Mouse (Mus musculus): ENCODE data around the gene Csde1.
A peak's percentile ranks its signal among the peaks of the same experiment; 100 is the strongest.

Csde1 gene

DNA sequence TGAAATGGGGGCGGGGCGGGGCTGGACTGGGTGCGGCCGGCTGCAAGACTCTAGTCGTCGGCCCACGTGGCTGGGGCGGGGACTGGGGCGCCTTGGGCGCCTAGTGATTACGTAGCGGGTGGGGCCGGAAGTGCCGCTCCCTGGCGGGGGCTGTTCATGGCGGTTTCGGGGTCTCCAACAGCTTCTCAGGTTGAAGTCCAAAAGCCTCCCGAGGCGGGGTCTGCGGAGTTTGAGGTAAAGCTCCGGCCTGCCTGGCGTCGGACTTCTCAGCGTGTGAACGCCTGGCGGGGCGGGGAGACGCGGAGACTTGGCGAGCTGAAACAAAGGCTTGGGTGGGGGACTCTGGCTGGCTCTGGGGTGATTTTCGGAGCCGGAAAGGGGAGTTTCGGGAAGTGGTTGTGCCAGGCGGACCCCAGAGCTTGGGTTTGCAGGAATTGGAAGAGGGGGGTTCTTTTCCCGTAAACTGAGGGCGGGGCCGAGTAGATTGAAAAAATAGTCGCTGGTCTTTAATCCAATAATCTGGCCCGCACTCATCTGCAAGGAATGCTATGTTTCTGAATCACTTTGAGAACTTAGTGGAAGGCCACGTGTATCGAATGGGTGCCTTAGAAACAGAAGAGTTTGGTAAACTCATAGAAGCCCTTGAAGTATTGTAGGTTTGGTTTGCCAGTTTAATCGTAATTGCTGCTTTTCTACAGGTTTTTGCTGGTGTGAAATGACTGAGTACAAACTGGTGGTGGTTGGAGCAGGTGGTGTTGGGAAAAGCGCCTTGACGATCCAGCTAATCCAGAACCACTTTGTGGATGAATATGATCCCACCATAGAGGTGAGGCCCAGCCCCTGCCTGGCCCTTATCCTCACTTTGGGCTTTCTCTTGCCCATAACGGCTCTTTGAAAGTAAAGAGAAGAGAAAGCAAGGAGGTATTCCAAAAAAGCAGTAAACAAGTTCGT, 38.3 kb downstream of the Csde1 start, which contains the start of gene Nras:
Gene Nras (plus strand): TSS at position 79 of the 951 bp plus-strand sequence.
- DNase-seq (ENCODE audit: low read depth), result peak; percentile 96

DNA sequence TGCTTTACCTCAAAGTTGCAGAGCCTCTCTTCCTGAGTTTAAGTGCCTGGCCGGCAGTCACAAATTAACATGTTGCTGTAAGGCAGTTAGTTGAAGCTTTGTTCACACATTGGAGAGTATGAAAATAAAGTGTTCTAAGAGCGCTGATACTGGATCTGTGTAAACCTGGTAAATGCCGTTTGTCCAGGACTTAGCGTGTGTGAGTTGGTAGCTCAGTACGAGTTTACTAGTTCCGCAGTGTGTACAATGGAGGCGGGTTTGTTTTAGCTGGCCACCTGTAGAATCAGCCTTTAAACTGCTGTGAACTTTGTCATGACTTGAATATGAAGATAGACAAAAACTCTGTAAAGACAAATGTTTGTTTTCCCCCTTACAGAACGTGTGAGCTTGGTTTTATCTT, 46.7 kb downstream of the Csde1 start:
- DNase-seq (ENCODE audit: low read depth), result no peak

DNA sequence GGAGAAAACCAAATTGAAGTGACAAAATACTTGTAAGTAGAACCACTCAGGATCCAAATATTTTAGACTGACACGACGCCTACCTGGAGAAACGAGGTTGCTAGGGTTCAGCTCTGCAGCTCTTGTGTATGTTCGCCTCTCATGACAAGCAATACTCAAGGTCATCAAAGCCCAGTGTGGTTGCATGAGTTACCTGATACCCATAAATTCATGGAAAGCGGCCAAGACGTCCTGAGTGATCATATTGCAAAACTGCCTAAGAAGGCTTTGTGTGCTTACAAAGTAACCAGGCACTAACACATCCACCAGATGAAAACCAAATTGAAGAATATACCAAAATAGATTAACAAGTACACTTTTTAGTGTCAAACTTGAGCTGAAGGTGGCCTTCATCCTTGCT, 48.7 kb downstream of the Csde1 start:
- DNase-seq (ENCODE audit: low read depth), result no peak

DNA sequence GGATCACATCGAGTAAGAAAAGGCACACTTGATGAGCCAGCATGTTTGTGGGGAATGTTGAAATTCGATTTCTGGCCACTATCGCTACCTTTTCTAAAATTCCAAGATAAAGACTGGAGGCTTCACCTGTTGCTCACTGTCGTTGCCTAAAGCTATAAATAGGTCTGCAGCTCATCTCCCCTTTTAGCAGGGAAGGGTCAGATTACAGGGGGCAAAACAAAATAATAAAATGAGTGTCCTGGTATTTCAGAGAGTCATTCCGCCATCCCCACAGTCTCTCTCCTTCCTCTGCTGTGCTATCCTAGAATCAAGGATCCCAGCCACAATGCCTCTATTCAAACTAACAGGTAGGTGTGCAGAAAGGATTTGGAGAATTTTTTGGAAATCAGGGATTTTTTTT, 53.5 kb downstream of the Csde1 start, which contains the start of gene Ampd1:
Gene Ampd1 (plus strand): TSS at position 244 of the 400 bp plus-strand sequence.
- no peak for DNase-seq (ENCODE audit: low read depth)

DNA sequence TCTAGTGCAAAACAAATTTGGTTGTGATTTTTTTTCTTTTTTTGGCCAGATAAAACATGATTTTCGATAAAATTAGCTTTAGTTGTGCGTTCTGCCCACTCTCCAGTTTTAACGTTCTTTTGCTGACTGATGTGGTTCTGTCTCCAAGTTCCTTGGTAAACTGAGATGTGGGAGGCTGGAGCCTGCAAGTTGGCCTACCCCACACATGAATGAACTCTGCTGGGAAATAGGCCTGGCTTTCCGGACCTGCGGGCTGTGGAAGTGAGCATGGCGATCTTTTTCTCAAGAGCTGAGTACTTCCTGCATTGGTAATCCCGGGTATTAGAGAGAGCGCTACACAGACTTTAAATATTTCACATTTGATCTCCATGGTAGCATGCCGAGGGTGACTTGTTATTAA, 55.6 kb downstream of the Csde1 start:
- DNase-seq (ENCODE audit: low read depth), result no peak

DNA sequence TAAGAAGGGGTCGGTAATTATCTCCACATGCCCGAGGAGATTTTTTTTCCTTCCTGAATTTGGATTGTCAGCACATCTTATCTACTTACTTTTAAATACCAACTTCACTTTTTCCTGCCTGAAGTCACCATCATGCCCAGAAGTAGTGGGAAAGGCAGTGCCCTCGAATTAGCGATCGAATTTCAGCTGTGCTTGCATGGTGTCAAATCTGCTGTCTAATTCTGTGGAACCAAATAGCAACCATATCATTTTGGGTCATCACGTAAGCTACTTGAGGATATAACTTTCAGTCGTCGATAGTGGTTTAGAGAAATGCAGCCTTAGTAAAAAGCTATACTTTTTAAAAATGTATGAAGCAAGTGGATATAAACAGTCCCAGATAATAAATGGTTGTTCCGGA, 56.2 kb downstream of the Csde1 start:
- no peak for DNase-seq (ENCODE audit: low read depth)

DNA sequence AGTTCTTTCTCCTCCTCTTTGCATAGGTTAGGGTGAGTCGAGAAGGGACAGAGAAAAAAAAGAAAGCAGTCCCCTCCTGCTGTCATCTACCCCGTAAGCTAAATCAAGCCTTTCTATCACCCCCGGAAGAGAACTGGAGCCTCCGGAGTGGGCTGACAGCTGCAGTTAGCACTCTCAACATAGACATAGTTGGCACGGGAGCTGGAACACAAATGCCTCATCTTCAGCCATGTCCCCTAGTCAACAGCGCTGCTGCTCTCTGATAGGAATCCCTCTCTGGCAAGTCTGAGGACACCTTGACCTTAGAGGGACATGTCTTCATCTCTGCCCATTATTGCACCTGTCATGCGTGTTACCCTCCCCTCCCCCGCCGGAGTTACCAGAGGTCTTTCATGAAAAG, 59.1 kb downstream of the Csde1 start:
- DNase-seq (ENCODE audit: low read depth), result no peak

DNA sequence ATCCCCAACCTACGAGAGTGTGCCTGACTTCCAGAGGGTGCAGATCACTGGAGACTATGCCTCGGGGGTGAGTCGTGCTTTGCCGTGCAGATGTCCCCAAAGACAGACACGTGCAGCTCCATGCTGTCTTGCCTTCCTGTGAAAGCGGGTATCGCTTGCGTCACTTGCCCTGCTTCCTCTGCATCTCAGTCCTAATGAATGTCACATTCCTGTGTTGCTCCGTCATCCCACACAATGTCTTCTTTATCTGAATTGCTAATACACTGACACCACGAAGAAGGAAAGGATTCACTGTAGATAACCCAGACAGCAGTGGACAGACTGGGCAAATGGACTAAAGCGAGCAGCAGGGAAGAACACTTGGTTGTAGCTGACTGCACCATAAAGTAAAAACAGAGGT, 60.8 kb downstream of the Csde1 start:
- DNase-seq (ENCODE audit: low read depth), result no peak

DNA sequence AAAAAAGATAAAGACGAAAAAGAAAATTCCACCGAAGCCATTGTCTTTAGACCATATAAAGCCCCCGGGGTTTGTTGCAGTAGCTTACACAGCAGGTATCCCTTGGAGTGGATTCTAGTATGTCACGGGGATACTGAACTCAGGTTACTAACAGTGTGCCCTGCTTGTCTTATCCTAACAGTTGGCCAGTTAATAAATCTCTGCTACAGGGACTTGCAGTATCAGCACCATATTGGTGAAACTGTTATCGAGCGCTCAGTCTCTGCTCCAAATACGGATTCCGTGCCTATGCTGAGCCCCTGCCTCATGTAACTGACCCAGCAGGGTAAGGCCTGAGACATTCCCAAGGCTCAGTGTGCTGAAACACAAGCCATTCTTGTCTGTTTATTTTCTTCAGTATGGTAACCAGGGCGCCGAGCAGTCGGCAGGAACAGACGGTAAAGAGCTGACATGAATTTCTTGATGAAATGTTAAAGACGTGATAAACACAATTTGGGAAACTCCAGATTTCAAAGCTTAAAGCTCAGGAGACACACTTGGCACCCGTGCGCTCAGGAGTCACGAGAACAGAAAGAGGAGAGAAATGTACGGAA, 61.7 kb downstream of the Csde1 start:
- DNase-seq (ENCODE audit: low read depth), result no peak

DNA sequence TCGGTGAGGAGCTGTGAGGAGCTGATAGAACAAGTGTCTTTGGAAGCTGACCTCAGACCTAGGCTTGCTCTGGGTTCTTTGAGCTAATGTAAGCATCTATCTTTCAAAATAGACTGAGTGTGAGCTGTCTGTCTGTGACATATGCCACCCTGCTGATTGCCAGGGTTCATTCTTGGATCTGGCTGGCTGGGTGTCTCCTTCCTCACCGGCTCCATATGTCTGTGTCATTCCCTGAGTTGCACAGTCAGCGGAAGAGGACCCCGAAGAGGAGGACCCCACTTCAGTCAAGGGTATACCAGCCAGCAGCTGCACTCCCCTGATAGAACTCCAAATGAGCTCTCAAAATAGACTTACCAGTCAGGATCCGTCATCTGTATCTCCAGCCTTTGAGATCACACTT, 62.5 kb downstream of the Csde1 start:
- DNase-seq (ENCODE audit: low read depth), result no peak

DNA sequence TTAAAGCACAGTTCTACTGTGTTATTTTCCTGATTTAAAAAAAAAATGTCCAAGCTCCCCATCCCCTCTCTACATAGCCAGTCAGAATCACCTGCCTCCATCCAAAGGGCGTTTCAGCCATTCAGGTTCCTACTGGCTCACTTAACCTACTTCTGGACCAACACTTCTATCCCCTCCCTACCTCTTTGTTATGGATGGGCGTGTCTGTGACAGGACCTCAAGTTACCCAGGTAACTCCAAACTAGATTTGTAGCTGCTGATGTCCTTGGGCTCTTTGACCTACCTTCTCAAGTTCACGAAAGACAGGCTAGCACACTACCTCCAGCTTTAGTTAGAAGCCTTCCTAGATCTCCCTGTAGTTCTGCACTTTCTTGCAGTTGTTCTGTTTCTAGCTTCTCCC, 65.8 kb downstream of the Csde1 start:
- DNase-seq (ENCODE audit: low read depth), result no peak

DNA sequence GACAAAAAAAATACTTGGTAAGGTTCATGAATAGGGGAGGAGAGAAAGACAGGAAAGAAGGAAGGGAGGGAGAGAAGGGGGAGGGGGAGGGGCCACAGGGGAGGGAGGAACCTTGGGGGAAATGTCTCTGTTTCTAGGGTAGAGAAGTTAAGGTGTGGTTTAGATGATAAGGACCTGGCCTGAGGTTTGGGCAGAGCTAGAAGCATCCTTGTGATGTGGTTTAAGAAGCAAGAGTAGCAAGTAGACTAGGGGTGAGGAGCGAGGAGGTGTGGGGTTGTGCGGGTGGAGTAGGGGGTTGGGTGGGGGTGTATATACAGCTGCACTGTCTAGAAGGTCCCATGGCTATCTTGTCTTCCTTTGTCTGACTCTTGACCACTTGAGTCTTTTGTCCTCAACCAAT, 71.5 kb downstream of the Csde1 start:
- DNase-seq (ENCODE audit: low read depth), result peak; percentile 67

DNA sequence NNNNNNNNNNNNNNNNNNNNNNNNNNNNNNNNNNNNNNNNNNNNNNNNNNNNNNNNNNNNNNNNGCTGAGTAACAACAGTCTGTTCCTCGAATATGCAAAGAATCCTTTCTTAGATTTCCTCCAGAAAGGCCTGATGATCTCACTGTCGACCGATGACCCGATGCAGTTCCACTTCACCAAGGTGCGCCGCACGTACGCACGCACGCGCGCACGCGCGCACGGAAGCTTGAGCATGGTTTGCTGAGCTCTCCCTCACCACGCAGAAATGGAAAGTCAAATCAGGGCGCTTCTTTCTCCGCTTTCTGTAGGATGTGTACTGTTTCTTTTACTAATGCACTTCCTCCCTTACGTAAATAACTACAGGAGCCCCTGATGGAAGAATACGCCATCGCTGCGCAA, 78.4 kb downstream of the Csde1 start:
- no peak for DNase-seq (ENCODE audit: low read depth)

DNA sequence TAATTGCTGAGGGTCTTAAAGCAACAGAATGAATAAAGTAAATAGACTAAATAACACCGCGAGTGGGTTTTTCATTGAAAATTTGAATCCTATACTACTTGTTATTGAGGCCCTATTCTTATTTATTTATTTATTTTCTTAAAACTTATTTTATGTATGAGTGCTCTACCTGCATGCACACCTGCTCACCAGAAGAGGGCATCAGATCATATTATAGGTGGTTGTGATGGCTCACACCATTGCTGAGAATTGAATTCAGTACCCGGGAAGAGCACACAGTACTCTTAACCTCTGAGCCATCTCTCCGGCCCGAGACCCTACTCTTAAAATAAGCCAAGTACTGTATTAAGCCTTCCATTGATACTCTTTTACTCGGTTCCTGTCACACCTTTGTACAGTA, 79.4 kb downstream of the Csde1 start:
- peak; percentile 49 for DNase-seq (ENCODE audit: low read depth)

DNA sequence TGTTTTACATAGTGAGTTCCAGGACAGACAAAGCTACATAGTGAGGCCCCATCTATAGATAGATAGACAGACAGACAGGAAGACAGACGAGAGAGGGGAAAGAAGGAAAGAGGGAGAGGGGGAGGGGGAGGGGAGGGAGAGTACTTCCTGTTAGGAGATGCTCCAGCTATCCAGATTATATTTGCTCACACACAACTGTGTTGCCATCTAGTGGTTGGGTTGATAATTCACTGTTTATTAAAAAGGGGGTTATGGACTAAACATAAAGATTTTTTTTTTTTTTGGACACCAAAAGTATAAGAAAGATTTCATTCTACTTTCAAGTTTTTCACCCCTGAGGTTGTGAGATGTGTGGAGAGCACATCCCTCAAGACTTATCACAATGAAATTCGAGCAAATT, 80.5 kb downstream of the Csde1 start:
- DNase-seq (ENCODE audit: low read depth), result peak; percentile 70

DNA sequence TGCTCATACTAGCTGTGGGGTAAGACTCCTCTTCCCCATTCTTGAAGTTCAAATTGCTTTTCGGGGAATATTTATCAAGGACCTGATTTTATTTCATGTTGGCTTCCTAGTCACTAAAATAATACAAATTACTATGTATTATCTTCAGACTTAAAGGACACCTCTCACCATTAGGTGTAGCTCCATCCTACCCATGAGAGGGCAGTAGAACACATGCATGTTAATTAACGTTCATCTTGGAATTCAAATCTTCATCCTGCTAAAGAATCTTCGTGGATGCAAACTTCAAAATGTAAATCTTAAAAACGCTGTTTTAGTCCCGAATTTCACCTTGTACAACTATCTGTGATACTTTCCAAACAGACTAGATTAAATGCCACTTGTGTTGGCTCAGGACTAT, 81.0 kb downstream of the Csde1 start:
- no peak for DNase-seq (ENCODE audit: low read depth)

DNA sequence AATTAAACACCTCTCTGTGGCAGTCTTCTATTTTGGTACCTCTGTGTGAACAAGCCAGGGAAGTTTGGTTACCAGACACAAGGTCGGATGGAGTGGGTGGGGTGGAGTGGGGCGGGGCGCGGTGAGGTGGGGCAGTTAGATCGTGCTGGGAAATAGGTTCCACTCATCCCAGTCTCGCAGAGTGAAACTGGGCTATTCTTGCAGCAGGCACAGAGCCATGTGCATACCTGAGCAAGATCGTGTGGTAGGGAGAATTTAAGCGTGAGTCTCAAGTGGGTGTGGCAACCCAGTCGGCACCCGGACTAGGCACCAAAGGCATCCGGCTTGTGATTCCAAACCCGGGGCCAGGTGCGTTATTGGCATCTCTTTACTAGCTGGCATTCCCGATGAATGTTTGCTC, 81.7 kb downstream of the Csde1 start:
- DNase-seq (ENCODE audit: low read depth), result no peak

DNA sequence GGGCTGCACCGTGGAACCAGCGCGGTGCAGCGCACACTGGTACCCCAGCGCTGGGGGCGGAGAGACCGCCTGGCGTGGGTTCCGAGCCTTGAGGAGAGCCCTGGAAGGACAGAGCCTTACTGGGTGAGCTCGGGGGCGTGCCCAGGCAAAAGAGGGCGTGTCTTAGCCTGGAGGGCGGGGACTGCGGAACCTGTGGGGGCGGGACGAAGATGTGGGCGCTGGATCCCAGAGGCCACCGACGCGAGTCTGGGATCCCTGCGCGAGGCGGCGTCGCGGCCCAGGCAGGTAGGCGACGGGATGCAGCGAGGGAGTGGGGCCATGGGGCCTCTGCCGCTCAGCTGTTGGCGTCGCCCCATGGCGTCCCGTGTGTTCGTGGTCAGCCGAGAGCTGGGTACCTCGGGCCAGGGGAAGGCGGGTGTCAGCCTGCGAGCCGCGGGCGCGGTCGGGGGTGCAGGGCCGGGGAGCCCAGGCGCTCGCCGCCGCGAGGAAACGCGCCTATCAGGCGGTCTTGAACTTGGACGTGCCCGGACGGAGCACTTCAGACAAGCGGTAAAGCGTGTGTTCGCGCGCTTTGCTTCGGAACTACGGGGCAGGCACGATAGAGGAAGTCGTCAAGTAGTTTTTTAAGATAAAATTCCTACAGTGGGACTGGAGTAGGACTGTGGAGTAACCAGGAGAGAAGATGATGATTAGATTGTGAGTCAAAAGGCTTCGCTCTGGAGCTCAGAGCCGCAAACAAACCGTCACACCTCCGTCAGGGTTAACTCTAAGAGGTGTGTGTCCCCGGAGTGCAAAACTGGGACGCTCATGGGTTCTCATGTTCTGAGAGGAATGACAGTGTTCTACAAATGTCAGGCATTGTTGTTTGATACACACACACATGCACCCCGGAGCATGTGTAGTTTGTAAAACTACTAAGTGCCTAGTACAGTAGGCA, 82.5 kb downstream of the Csde1 start, which contains the start of gene Dennd2c:
Gene Dennd2c (plus strand): TSS at position 151 of the 937 bp plus-strand sequence.
- peak; percentile 93 for DNase-seq (ENCODE audit: low read depth)
